Mouse (Mus musculus) duodenum, adult 2 months (tissue): ENCODE data around the gene Pakap. TPM values are rescaled to one million over a fixed set of nuclear protein-coding genes. Genes with fewer than 3 reads are reported as not detected.

Experiments
- polyA plus RNA-seq: library from polyadenylated mRNA; depleted of rRNA; stranded (reverse); fragments of >200 nt; gene quantifications from 2 replicates; pipeline ENCODE4 v1.2.3, GENCODE M21; 2012; ENCODE audit warnings: low replicate concordance; rRNA removed

Gene Pakap
- polyA plus RNA-seq, result 0.06 and 0.43 TPM in 2 replicates

GRCm38 (mm10) chr4:57567666-57568206, at the start of gene Pakap:
Pakap (plus strand) TSS chr4:57568179.

GRCm38 (mm10) chr4:57717354-57717753, 149.4 kb downstream of the Pakap start, which contains the start of gene Akap2:
Akap2 (plus strand) TSS chr4:57717657.

GRCm38 (mm10) chr4:57916201-57916661, 348.3 kb downstream of the Pakap start, which contains the start of gene D630039A03Rik:
D630039A03Rik (minus strand) TSS chr4:57916297.

Other genes starting within 250 kb of the Pakap start
- gene Palm2, start 133.9 kb upstream of the Pakap start, polyA plus RNA-seq, result not detected in 2 replicates
- 4.9 and 7.4 TPM in 2 replicates for gene Akap2, start 149.5 kb downstream of the Pakap start, polyA plus RNA-seq